Mouse (Mus musculus) cerebellum, adult 2 months (tissue): Measurements from ENCODE around the gene Tstd3. TPM values are rescaled to one million over a fixed set of nuclear protein-coding genes. Genes with fewer than 3 reads are reported as not detected.
"Not testable (repeated sequence)": the region's sequence is repeated elsewhere in the genome, so short reads cannot be mapped to it uniquely, and the experiment has no call there.

Source experiments
- DNase-seq, 2 experiments: peaks; one replicate each; pipeline ENCODE4 v3.0.0; 2021
- H3K27ac ChIP-seq: fragments of 200-500 bp; 2 replicates; pipeline ENCODE4 v1.5.1; 2012; ENCODE audit warnings: low read length, control low read depth, inconsistent platforms; ENCODE audit not compliant: insufficient read depth
- H3K27me3 ChIP-seq: fragments of 200-500 bp; 2 replicates; pipeline ENCODE4 v1.6.1; 2012; ENCODE audit warnings: inconsistent platforms, mild to moderate bottlenecking, low read length, moderate library complexity; ENCODE audit not compliant: control insufficient read depth, insufficient read depth
- H3K4me1 ChIP-seq: fragments of 200-500 bp; 2 replicates; pipeline ENCODE4 v1.6.1; 2011; ENCODE audit warnings: low read length; ENCODE audit not compliant: control insufficient read depth, insufficient read depth
- H3K4me3 ChIP-seq: fragments of 200-500 bp; replicated peaks from 2 replicates; pipeline ENCODE3; 2011; ENCODE audit warnings: mild to moderate bottlenecking, low read depth, low read length, control low read depth; ENCODE audit not compliant: insufficient read depth
- CTCF ChIP-seq: fragments of 200-500 bp; IDR thresholded peaks from 2 replicates; pipeline ENCODE4 v1.5.1; 2011; ENCODE audit warnings: low read depth, mild to moderate bottlenecking, control low read depth, low read length, moderate library complexity, borderline replicate concordance; ENCODE audit not compliant: insufficient read depth
- POLR2A ChIP-seq: fragments of 200-500 bp; IDR thresholded peaks from 2 replicates; pipeline ENCODE4 v1.6.1; 2011; ENCODE audit warnings: low read length, control low read depth, borderline replicate concordance; ENCODE audit not compliant: insufficient read depth
- WGBS: fragments of 180-500 bp; shearing (Covaris S2); methylation state at CpG from one replicate; pipeline ENCODE4 v1.1.7; 2018; 5-methylcytosine and 5-hydroxymethylcytosine counted together
- polyA plus RNA-seq: library from polyadenylated mRNA; depleted of rRNA; stranded (reverse); fragments of >200 nt; gene quantifications from 2 replicates; pipeline ENCODE4 v1.2.3, GENCODE M21; 2012

Gene Tstd3
- polyA plus RNA-seq, 1 experiment = 21.3 TPM

DNA sequence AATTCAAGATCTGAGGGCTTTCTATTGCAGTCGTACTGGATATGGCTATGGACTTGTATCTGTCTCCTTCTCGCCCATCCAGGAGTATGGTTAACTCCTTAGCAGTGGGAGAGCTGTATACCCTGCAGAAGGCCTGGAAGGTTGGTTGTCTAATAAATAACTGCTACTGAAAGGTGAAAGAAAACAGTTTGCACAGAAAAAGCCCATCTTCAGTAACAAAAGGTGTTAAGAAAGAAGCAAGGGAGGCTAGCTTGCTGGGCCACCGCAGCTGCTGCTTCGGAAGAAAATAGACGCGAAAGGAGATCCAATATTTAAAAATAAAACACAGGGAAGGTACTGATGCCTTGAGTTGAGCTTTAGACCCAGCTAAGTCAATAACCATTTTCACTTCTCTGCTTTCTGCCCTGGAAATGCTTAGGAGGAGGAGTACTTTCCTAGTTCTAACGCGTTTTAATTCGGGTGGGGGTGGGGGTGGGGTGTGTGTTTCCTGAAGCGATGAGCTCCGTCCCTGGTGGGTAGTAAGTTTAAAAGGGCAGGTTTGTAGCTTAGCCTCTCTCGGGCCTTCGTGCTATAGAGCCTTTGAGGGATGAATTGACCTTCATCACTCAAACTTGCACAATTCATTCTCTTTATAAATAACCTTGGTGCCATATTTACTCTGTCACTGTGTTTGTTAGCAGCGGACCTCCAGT is 695 bp downstream of the Tstd3 start:
- H3K27me3 ChIP-seq = no peaks in the 10 kb centered on the region
- peak overlapping the region; percentile 79 for H3K4me3 ChIP-seq
- peak; percentile 14 to 18 for DNase-seq
- no peak for TF ChIP-seq CTCF
- no peak for TF ChIP-seq POLR2A
- WGBS = 6% methylated on average over 14 of the region's 14 CpGs
- no peaks in the 10 kb centered on the region for H3K4me1 ChIP-seq
- peak overlapping the region; percentile 48 for H3K27ac ChIP-seq

DNA sequence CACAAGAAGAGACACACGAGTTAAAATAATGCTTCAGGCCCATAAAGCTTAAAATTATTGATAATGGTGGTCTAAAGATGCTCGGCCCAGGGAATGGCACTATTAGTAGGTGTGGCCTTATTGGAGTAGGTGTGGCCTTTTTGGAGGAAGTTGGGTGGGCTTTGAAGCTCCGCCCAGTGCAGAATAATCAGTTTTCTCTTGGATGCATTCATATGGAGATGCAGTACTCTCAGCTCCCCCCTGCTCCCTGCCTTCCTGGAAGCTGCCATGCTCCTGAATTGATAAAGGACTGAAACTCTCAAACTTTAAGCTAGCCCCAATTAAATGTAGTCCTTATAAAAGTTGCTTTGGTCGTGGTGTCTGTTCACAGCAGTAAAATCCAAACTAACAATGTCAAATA is 3.2 kb downstream of the Tstd3 start:
- 82% methylated on average over 4 of the region's 4 CpGs for WGBS
- no peak for DNase-seq
- no peak overlapping the region for H3K4me3 ChIP-seq
- no peaks in the 10 kb centered on the region for H3K27me3 ChIP-seq
- no peak overlapping the region for H3K27ac ChIP-seq
- TF ChIP-seq CTCF = no peak
- TF ChIP-seq POLR2A = no peak
- no peaks in the 10 kb centered on the region for H3K4me1 ChIP-seq

DNA sequence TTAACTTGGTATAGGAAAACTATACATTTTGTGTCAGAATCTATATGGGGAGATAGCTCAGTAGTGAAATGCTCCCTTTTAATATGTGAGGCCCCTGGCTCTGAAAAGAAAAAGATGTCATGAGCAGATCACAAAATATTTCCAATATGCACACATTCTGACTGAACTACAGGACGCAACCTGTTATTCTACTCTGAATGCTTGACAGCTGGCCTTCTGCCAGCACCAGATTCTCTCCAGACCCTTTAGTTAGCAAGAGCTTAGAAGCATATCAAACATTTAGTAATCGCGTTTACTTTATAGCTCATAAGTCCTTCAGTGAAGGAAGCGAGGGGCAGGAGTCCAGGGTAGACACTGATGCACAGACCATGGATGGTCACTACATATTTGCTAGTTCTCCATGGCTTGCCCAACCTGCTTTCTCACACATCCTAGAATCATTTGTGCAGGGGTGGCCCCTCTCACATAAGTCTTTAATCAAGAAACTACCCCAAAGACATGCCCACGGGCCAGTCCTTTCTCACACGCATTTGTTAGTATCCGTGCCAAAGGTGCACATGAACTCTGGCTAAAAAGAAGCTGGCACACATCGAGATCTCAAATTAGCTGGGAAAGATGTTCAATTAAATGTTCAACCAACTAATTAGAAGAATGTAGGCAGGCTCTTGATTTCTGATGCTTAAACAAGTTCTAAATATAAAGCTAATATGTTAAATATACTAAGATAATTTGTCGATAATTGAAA is 5.4 kb downstream of the Tstd3 start:
- DNase-seq = no peak
- no peaks in the 10 kb centered on the region for H3K27me3 ChIP-seq
- 41% methylated on average over 9 of the region's 9 CpGs for WGBS
- no peak overlapping the region for H3K4me3 ChIP-seq
- no peak overlapping the region for H3K27ac ChIP-seq
- no peak for TF ChIP-seq CTCF
- no peak for TF ChIP-seq POLR2A
- H3K4me1 ChIP-seq = no peaks in the 10 kb centered on the region

DNA sequence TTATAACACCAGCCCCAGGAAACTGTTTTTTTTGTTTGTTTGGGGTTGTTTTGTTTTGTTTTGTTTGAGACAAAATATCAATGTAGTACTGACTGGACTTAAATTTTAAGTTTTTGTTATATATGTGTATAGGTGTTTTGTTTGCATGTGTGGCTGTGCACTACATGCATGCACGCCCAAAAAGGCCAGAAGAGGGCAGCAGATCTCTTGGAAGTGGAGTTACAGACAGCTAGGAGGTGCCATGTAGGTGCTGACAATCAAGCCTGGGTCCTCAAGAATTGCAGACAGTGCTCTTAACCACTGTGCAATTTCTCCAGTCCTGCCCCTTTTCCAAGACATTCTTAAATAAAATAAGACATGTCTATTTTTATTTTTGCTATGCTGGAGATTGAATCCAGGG is 8.2 kb downstream of the Tstd3 start:
- Histone ChIP-seq H3K27me3 (no peaks in the 10 kb centered on the region), H3K27ac (no peak overlapping the region), H3K4me3 (no peak overlapping the region), H3K4me1 (no peaks in the 10 kb centered on the region)
- no peak for DNase-seq
- WGBS = 53% methylated on average over 1 of the region's 1 CpGs
- TF ChIP-seq CTCF = no peak
- TF ChIP-seq POLR2A = no peak

- H3K4me3 ChIP-seq = no peak overlapping the region
- H3K27ac ChIP-seq = no peak overlapping the region
- DNase-seq = no peak
- H3K27me3 ChIP-seq = no peaks in the 10 kb centered on the region; the same call in 1 of the 2 replicates
- H3K4me1 ChIP-seq = no peaks in the 10 kb centered on the region
- WGBS = 62% methylated on average over 4 of the region's 4 CpGs
- TF ChIP-seq CTCF (no peak), POLR2A (no peak)
Observed at GRCm38 (mm10) chr4:21755123-21755789, 11.8 kb downstream of the Tstd3 start.

- Histone ChIP-seq H3K4me1 (no peaks in the 10 kb centered on the region), H3K27me3 (no peaks in the 10 kb centered on the region; the same call in 1 of the 2 replicates), H3K27ac (no peak overlapping the region), H3K4me3 (no peak overlapping the region)
- no peak for DNase-seq
- WGBS = 85% methylated on average over 5 of the region's 5 CpGs
- TF ChIP-seq CTCF (no peak), POLR2A (no peak)
Observed at GRCm38 (mm10) chr4:21745723-21746122, 21.3 kb downstream of the Tstd3 start.

DNA sequence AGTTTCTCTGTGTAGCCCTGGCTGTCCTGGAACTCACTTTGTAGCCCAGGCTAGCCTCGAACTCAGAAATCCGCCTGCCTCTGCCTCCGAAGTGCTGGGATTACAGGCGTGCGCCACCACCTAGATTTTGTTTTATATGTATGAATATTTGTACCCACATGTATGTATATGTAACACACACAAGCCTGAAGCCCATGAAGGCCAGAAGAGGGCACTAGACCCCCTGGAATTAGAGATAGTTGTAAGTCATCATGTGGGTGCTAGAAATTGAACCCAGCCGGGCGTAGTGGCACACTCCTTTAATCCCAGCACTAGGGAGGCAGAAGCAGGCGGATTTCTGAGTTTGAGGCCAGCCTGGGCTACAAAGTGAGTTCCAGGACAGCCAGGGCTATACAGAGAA is 22.9 kb downstream of the Tstd3 start:
- 95% methylated on average over 8 of the region's 8 CpGs for WGBS
- H3K27ac ChIP-seq, DNase-seq, H3K27me3 ChIP-seq, H3K4me1 ChIP-seq, H3K4me3 ChIP-seq: not testable (repeated sequence)

- Histone ChIP-seq H3K27me3 (no peaks in the 10 kb centered on the region), H3K4me1 (no peaks in the 10 kb centered on the region), H3K27ac (no peak overlapping the region), H3K4me3 (no peak overlapping the region)
- DNase-seq = no peak
- 77% methylated on average over 4 of the region's 4 CpGs for WGBS
- no peak for TF ChIP-seq POLR2A
- TF ChIP-seq CTCF = no peak
Observed at GRCm38 (mm10) chr4:21739169-21739568, 27.8 kb downstream of the Tstd3 start.
